Mouse (Mus musculus) T-cell, adult 2 months (primary cell): ENCODE measurements around the gene Prtn3.

Experiments
- DNase-seq: peaks from one replicate; pipeline ENCODE4 v3.0.0; 2022; ENCODE audit warnings: low spot score

Prtn3 gene

GRCm38 (mm10) chr10:79928030-79928694 is 53.9 kb downstream of the Prtn3 start:
- DNase-seq = no peak

GRCm38 (mm10) chr10:79928907-79929701 is 54.8 kb downstream of the Prtn3 start:
- DNase-seq = no peak

DNA sequence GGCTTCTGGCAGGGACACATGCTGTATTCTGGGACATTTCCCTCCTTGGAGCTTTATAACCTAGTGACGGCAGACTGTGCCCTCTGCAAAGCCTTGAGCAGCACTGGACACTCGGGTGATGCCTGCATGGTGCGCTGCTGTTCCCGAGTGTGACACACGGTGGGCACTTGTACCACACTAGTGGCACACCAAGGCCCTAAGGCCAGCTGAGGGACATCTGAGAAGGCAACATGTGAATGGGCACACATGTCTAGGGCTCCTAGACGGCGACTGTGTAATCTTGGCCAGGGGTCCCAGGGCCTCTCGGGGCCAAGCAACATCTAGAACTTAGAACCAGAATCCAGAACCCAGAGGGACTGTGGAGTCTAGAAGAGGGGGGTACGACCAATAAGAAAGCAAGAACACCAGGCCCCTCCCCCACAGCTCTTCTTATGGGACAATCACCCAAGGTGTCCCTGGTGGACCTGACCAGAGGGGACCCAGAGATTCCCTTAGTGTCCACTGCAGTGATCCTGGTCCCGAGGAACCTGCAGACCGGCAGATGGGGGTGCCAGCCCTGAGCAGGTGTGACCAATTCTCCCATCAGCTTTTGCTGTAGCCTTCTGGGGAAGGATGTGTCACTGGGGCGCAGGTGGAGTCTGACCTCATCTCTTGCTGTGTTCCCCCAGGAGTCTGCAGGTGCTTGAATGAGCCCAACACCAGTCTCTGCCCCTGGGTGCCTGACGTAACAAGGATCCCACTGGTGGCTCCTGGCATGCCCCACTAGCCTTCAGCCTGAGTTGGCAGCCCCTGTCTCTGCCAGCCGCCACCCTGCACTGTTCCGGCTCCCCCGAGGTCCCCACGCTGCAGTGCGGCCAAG is 55.9 kb downstream of the Prtn3 start:
- no peak for DNase-seq

DNA sequence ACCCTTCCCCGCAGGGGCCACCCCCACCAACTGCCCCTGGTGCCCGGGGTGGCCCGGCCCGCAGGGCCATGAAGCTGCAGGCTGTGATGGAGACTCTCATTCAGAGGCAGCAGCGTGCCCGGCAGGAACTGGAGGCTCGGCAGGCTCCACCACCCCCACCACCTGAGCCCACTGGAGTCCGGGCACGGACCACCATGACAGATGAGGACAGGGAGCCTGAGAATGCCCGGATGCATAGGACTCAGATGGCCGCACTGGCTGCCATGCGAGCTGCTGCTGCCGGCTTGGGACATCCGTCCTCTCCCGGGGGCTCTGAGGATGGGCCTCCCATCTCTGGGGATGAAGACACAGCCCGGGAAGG is 56.5 kb downstream of the Prtn3 start:
- DNase-seq = no peak

DNA sequence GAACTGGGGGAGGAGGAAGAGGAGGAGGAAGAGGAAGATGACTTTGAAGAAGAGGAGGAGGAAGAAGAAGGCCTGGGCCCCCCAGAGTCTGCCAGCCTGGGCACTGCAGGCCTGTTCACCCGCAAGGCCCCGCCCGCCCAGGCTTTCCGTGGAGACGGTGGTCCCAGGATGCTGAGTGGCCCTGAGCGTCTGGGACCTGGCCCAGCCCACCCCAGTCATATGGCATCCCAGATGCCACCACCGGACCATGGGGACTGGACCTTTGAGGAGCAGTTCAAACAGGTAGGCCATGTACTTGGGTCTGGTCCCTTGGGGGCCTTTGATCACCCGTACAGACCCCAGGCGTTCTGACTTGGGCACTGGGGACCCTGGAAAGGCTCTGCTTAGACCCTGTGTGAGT is 57.5 kb downstream of the Prtn3 start:
- DNase-seq = no peak

- DNase-seq = no peak
Measured at GRCm38 (mm10) chr10:79932736-79933135, 58.5 kb downstream of the Prtn3 start.
